Mouse (Mus musculus) forebrain, embryonic 14.5 days (tissue): ENCODE measurements at regions not wholly inside any gene's neighbourhood (a gene's known extent, or its start where the extent isn't known, plus 50 kb on each side); places are given as distances from the start of the nearest gene placed in this dataset.

Source experiments
- ATAC-seq: fragments of 200-750 bp; cut with Nextera tagmentation; 2 replicates; pipeline ENCODE4 v1.8.0; 2017; ENCODE audit warnings: mild to moderate bottlenecking, moderate library complexity
- DNase-seq: peaks from one replicate; pipeline ENCODE4 v3.0.0-alpha.2; 2015; ENCODE audit warnings: low spot score
- H3K27ac ChIP-seq: fragments of 300-500 bp; sonication (generic); 2 replicates; pipeline ENCODE4 v1.5.1; 2014; ENCODE audit warnings: low read depth, mild to moderate bottlenecking, control low read depth, low read length, moderate library complexity
- H3K27me3 ChIP-seq: fragments of 300-500 bp; sonication (generic); replicated peaks from 2 replicates; pipeline ENCODE4 v1.6.1; 2014; ENCODE audit warnings: low read length, control low read depth, mixed read lengths; ENCODE audit not compliant: control insufficient read depth, insufficient read depth
- H3K36me3 ChIP-seq: fragments of 300-500 bp; sonication (generic); 2 replicates; pipeline ENCODE4 v1.6.1; 2014; ENCODE audit warnings: low read length, control low read depth; ENCODE audit not compliant: control insufficient read depth, insufficient read depth
- H3K4me1 ChIP-seq: fragments of 300-500 bp; sonication (generic); 2 replicates; pipeline ENCODE4 v1.6.1; 2014; ENCODE audit warnings: antibody characterized with exemption, low read length, control low read depth; ENCODE audit not compliant: control insufficient read depth, insufficient read depth
- H3K4me2 ChIP-seq: fragments of 300-500 bp; sonication (generic); 2 replicates; pipeline ENCODE4 v1.6.1; 2014; ENCODE audit warnings: mild to moderate bottlenecking, control low read depth, low read length
- H3K4me3 ChIP-seq: fragments of 300-500 bp; sonication (generic); 2 replicates; pipeline ENCODE4 v1.5.1; 2014; ENCODE audit warnings: low read depth, low read length, control low read depth
- H3K9ac ChIP-seq: fragments of 300-500 bp; sonication (generic); 2 replicates; pipeline ENCODE4 v1.6.1; 2014; ENCODE audit warnings: mild to moderate bottlenecking, low read length, control low read depth, moderate library complexity
- H3K9me3 ChIP-seq: fragments of 300-500 bp; sonication (generic); replicated peaks from 2 replicates; pipeline ENCODE4 v1.6.1; 2016; ENCODE audit warnings: low read length, control low read depth, mixed read lengths; ENCODE audit not compliant: control insufficient read depth
- WGBS: fragments of 180-500 bp; shearing (Covaris S2); extraction: QIAGEN DNeasy Blood & Tissue Kit; methylation state at CpG from one replicate; pipeline ENCODE4 v1.1.7; 2014; 5-methylcytosine and 5-hydroxymethylcytosine counted together

DNA sequence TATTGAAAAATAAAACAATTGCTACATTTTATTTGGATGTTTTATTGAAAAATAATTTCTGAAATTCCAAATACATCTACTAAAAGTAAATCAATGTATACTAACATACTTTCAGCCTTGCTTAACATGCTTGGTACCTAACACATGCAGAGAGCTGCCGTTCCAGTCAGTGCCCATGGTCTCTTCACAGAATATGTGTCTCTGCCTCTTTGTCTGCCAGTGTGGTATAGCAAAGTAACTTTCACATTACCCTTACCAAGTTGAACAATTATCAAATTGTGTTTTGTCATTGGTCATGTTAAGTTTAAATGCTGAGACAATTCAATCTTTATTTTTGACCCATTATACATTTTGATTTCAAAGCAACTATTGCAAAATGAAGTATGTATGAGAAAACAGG lies 1159.2 kb upstream of the Foxg1 start:
- H3K4me2 ChIP-seq, result no peak overlapping the region
- H3K4me3 ChIP-seq, result no peak overlapping the region
- no peak for ATAC-seq
- no peaks in the 10 kb centered on the region for H3K36me3 ChIP-seq
- H3K9me3 ChIP-seq, result no peaks in the 10 kb centered on the region
- peak; percentile 22 for DNase-seq
- no peak overlapping the region for H3K9ac ChIP-seq
- H3K4me1 ChIP-seq, result peaks cover 4% of the 10 kb centered on the region; the same call in 1 of the 2 replicates
- no peak overlapping the region for H3K27ac ChIP-seq
- no peaks in the 10 kb centered on the region for H3K27me3 ChIP-seq
- WGBS, result 16% methylated on average over 1 of the region's 1 CpGs

DNA sequence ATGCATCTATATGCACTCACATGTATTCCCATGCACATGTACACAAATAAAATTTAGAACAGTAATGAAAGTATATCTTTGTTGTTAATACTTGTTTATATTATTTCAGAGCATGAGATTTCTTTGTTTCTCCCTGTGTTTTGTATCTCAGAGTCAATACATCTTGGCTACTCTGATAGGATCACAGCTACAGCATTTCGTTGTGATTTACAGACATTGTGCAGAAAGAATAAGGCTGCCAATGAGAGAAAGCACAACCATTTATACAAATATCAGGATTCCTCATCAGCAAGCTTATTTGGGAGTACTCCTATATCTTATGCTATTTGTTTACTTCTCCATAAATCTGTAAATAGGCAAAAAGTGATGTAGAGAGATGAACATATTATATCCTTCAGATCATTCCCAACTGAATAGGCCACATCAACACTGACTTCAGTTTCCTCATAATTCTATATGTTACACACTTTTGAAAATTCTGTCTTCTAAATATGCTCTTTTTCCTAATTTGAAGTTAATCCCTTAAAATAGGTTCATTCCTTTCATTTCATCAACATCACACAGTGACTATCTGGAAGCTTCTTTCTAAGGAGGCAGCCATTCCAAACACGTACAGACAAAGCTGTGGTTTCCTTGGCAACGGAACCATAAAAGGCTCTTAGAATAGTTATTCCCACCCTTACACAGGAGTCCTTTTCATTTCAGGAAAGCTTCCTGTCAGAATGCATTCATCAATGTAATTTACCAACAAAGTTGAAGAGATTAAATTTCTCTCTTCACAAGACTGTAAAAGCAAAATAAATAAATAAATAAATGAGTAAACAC lies 1160.3 kb upstream of the Foxg1 start:
- Histone ChIP-seq H3K27ac (peak overlapping the region; percentile 31; the same call in 1 of the 2 replicates), H3K9me3 (no peaks in the 10 kb centered on the region), H3K4me2 (no peak overlapping the region), H3K27me3 (no peaks in the 10 kb centered on the region), H3K9ac (no peak overlapping the region), H3K4me1 (peaks cover 4% of the 10 kb centered on the region; the same call in 1 of the 2 replicates), H3K4me3 (no peak overlapping the region), H3K36me3 (no peaks in the 10 kb centered on the region)
- ATAC-seq, result peak; percentile 95
- 15% methylated on average over 3 of the region's 3 CpGs for WGBS
- peak; percentile 95 for DNase-seq

DNA sequence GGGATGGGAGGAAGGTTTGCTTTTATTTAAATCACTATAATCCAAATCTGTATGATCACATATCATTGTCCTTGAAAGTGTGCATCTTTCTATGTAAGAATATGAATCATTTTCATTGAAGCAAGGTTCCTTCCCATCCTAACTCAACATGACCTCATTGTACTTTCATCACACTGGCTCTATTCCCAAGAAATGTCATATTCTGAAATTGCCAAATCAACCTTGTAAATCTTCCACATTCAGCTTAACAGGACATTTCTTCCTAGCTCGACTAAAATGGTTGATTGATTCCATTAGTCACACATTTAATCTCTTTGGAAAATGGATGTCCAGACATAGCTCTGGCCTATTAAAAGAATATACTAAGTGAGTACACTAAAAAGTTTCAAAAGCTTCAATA lies 1200.6 kb upstream of the Foxg1 start:
- H3K4me1 ChIP-seq, result no peaks in the 10 kb centered on the region
- no peak for ATAC-seq
- H3K4me2 ChIP-seq, result no peak overlapping the region
- H3K4me3 ChIP-seq, result no peak overlapping the region
- no peak for DNase-seq
- no peaks in the 10 kb centered on the region for H3K36me3 ChIP-seq
- 61% methylated on average over 1 of the region's 1 CpGs for WGBS
- H3K9ac ChIP-seq, result no peak overlapping the region
- H3K27ac ChIP-seq, result no peak overlapping the region
- H3K27me3 ChIP-seq, result no peaks in the 10 kb centered on the region
- H3K9me3 ChIP-seq, result no peaks in the 10 kb centered on the region

DNA sequence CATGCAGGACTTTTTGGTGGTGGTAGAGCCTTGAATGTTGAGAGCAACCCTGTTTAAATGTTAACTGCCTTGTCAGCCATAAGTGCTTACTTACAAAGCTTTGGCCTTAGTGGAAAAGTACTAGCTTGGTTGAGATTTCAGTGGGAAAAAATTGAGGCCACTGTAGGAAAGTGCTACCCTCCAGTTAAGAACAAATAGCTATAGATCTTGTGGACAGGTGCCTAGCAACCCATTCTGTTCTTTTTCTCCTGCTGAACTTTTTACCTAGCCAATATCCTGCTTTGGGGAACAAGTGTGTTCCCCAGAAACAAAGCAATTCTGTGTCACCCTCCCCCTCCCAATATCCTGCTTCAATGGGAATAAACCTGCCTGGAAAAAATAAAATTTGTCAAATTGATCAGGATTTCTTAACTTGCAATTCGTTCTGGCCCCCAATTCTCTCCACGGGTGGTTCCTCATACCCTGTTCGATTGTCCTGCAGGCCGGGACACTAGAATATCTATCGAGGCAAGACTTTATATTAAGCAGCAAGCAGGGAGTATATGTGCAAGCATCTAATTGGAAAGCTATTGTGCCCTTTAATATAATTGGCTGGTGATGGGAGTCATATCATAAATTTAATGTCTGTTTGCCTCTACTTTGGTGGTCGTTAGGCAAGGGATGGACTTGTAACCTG lies 1208.4 kb upstream of the Foxg1 start:
- Histone ChIP-seq H3K4me2 (no peak overlapping the region), H3K9ac (no peak overlapping the region), H3K4me1 (no peaks in the 10 kb centered on the region), H3K36me3 (no peaks in the 10 kb centered on the region), H3K27ac (no peak overlapping the region), H3K27me3 (no peaks in the 10 kb centered on the region), H3K9me3 (no peaks in the 10 kb centered on the region), H3K4me3 (no peak overlapping the region)
- WGBS, result 71% methylated on average over 6 of the region's 6 CpGs
- ATAC-seq (no peak), DNase-seq (no peak)

DNA sequence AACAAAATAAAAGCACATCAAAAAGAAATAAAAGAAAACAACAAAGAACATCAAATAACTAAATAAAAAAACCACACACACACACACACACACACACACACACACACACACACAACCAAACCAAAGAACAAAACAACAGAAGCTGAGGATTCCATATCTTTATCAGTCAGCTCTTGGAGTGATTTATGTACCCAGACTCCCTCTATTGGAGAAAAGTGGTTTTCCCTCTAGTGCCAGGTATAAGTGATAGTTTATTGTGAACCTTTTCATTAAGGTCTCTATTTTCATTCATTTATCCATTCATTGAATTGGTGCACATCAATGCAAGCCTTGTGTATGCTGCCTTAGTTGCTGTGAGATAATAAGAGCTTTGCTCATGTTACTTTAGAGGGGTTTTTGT lies 1236.3 kb upstream of the Foxg1 start:
- Histone ChIP-seq H3K4me3 (no peak overlapping the region), H3K27me3 (no peaks in the 10 kb centered on the region), H3K4me2 (no peak overlapping the region), H3K9me3 (no peaks in the 10 kb centered on the region), H3K4me1 (no peaks in the 10 kb centered on the region), H3K27ac (no peak overlapping the region), H3K9ac (no peak overlapping the region), H3K36me3 (no peaks in the 10 kb centered on the region)
- DNase-seq (peak; percentile 60), ATAC-seq (no peak)

DNA sequence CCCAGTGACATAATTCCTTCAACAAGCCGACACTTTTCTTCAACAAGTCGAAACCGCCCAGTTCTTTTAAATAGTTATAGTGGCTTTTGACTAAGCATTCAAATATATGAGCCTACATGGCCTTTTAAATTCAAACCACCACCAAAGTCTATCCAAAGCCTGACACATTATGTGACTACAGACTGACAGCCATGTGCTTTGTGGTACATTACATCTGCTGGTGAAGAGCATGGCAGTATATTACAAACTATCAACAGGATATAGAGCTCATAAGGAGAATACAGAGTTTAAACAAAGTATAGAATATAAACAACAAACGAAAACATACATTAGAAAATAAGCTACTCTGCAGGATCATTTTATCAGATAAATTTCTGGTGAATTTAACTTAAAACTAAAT lies 1259.5 kb upstream of the Foxg1 start:
- H3K4me3 ChIP-seq, result no peak overlapping the region
- no peak overlapping the region for H3K4me2 ChIP-seq
- H3K9me3 ChIP-seq, result no peaks in the 10 kb centered on the region
- H3K27me3 ChIP-seq, result no peaks in the 10 kb centered on the region
- WGBS, result 87% methylated on average over 4 of the region's 4 CpGs
- no peak overlapping the region for H3K27ac ChIP-seq
- no peaks in the 10 kb centered on the region for H3K4me1 ChIP-seq
- H3K36me3 ChIP-seq, result no peaks in the 10 kb centered on the region
- H3K9ac ChIP-seq, result no peak overlapping the region
- DNase-seq (no peak), ATAC-seq (no peak)

DNA sequence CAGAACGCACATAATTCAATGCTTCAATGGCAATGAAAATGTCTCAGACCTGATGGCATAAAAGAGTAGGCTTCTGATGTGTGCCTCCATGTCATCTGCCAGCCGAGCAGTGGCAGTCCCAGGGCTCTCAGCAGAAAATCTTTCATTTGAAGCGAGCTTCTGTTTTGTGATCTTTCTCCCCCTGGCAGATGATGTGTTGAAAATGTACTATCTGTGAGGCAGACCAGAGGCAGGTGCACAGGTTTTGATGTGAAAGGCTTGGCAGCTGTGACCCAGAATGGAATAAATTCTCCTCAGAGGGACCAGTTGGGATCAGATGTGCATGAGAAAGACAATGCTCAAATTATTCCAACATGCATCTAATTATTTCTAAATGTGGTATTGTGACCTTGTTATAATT lies 1281.0 kb upstream of the Nova1 start:
- no peak overlapping the region for H3K9ac ChIP-seq
- no peak overlapping the region for H3K27ac ChIP-seq
- no peak overlapping the region for H3K4me3 ChIP-seq
- WGBS, result 64% methylated on average over 3 of the region's 3 CpGs
- DNase-seq, result peak; percentile 45
- no peaks in the 10 kb centered on the region for H3K36me3 ChIP-seq
- H3K4me1 ChIP-seq, result no peaks in the 10 kb centered on the region
- H3K4me2 ChIP-seq, result no peak overlapping the region
- H3K27me3 ChIP-seq, result no peaks in the 10 kb centered on the region
- peak; percentile 20; the same call in 1 of the 2 replicates for ATAC-seq
- H3K9me3 ChIP-seq, result no peaks in the 10 kb centered on the region

DNA sequence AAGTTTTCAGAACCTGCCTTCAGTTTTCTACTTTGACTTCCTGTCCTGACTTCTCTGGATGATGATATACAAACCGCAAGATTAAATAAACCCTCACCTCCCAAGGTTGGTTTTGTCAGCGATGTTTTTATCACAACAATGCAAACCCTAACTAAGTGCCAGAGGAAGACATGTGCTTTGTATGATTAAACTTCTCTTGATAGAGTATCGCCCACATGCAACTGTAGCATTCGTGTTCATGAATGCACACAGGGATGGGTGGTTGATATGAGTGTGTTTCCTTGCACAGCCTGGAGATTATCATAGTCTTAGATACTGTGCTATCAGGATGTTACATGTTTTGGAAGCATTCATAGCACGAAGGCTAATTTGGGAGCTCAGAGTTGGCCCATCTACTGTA lies 1268.3 kb upstream of the Nova1 start:
- Histone ChIP-seq H3K9me3 (no peaks in the 10 kb centered on the region), H3K36me3 (no peaks in the 10 kb centered on the region), H3K4me2 (no peak overlapping the region), H3K4me3 (no peak overlapping the region), H3K27me3 (no peaks in the 10 kb centered on the region), H3K4me1 (no peaks in the 10 kb centered on the region), H3K27ac (no peak overlapping the region), H3K9ac (no peak overlapping the region)
- WGBS, result 93% methylated on average over 5 of the region's 5 CpGs
- ATAC-seq (no peak), DNase-seq (no peak)

DNA sequence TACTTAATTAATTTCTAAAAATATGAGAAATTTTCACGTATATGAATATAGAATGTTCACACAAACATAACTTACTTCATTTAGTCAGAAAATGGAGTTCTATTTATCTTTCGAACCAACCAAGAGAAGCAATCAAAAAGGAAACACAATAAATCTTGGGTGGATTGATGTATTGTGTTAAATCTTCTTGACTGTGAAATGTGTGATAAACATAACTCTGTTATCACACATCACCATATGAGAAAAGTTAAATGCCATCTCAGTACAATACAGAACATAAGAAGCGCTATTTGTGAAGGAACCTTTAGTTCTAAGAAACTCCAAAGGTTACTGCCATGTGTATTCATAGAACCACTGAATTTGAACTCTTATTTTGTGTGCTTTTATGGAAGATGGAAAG lies 1264.6 kb upstream of the Nova1 start:
- Histone ChIP-seq H3K27me3 (no peaks in the 10 kb centered on the region), H3K9ac (no peak overlapping the region), H3K36me3 (no peaks in the 10 kb centered on the region), H3K4me2 (no peak overlapping the region), H3K9me3 (no peaks in the 10 kb centered on the region), H3K4me1 (no peaks in the 10 kb centered on the region), H3K27ac (no peak overlapping the region), H3K4me3 (no peak overlapping the region)
- DNase-seq, result no peak
- ATAC-seq, result no peak
- 90% methylated on average over 3 of the region's 3 CpGs for WGBS
